Mouse (Mus musculus) ovary, adult 18-20 months (tissue): ENCODE data around the gene Zfp384.

Source experiments
- DNase-seq: peaks from one replicate; pipeline ENCODE4 v3.0.0; 2022; ENCODE audit warnings: low spot score, mixed read lengths

The Zfp384 gene

GRCm38 (mm10) chr6:125009129-125009180 is at the start of gene Zfp384:
Zfp384 (plus strand) TSS chr6:125009145.
- no peak for DNase-seq

DNA sequence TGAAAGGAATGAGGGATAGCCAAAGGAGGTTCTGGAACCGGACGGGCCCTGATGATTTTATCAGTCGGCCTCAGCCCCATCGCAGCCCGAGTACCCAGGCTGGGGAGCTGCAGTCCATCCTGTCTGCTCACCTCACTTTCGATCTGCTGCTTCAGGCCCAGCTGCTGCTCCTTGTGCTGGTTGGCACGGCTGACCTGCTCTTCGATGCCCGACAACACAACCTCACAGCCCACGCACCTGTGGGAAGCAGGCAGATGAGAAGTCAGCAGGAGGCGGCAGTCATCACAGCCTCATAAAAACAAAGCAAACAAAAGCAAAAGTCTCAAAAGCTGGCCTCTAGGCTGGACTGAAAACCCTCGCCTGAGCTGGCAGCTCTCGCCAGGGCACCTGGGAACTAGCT is 49.0 kb upstream of the Zfp384 start:
- DNase-seq, result no peak

GRCm38 (mm10) chr6:124961021-124961420 is 47.9 kb upstream of the Zfp384 start:
- DNase-seq, result peak; percentile 75

GRCm38 (mm10) chr6:124964638-124965037 is 44.3 kb upstream of the Zfp384 start:
- DNase-seq, result no peak

GRCm38 (mm10) chr6:124965088-124965719 is 43.7 kb upstream of the Zfp384 start, which contains the start of gene Cops7a:
Cops7a (minus strand) TSS chr6:124965538.
- peak; percentile 92 for DNase-seq

- no peak for DNase-seq
These were observed 43.2 kb upstream of the Zfp384 start for GRCm38 (mm10) chr6:124965747-124966146.

- DNase-seq, result no peak
These were observed 42.4 kb upstream of the Zfp384 start for GRCm38 (mm10) chr6:124966466-124967118.

GRCm38 (mm10) chr6:124967766-124968165 is 41.2 kb upstream of the Zfp384 start:
- no peak for DNase-seq

GRCm38 (mm10) chr6:124992241-124992640 is 16.7 kb upstream of the Zfp384 start:
- no peak for DNase-seq

- DNase-seq, result peak; percentile 30
These were observed 15.6 kb upstream of the Zfp384 start for GRCm38 (mm10) chr6:124993365-124993764.

DNA sequence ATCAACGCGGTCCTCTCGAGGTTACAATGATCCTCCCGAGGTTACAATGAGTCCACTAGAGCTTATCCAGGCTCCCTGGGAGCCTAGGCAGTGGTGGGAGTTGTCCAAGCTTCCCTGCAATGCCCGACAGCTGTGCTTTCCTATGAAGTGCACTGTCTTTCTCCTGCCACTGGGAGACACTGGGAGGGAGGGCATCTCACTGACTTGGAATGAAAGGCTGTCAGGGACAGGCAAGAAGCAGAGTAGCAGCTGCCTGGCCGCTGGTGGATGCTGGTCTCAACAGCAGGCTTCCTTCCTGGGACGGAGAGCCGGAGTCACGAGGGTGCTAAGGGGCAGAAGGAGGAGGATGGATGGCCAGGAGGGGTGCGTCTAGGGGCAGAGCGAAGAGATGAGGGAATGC is 15.1 kb upstream of the Zfp384 start:
- DNase-seq, result no peak

DNA sequence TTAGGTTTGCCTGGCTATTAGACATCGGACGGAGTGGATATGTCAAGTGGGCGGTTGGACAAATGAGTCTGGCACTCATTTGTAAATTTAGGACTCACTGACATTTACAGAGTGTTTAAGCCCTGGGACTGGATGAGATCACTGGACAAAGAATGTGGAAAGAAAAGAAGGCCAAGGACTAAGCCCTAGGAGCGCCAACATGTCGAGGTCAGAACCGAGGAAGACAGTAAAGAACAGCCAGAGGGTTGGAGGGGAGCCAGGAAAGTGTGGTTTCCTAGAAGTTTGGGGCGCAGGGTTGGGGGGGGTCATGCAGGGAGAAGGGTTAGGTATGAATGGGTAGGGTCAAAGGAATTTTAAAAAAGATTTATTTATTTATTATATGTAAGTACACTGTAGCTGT is 13.7 kb upstream of the Zfp384 start:
- DNase-seq, result no peak

GRCm38 (mm10) chr6:124995831-124996403 is 13.0 kb upstream of the Zfp384 start:
- DNase-seq, result no peak

- peak; percentile 43 for DNase-seq
These were observed 12.1 kb upstream of the Zfp384 start, which contains the start of gene Pianp for GRCm38 (mm10) chr6:124996551-124997501. Pianp (plus strand) TSS chr6:124996694.

GRCm38 (mm10) chr6:124998066-124998465 is 10.9 kb upstream of the Zfp384 start:
- no peak for DNase-seq

DNA sequence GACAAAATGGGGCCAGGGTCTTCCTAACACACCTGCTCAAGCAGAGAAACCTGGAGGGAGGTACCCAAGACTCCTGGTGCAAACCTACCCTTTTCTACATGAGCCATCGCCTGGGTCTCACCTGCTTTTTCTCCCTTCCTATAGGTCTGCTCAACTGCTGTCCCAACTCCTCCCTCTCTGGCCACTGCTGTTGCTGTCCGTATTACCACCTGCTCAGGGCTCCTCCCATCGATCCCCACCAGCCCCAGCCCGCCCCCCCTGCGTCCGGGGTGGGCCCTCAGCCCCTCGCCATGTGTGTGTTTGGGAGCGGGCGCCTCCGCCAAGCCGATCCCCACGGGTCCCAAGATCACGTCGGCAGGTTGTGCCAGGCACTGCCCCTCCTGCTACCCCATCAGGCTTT is 9.9 kb upstream of the Zfp384 start:
- no peak for DNase-seq

- DNase-seq, result no peak
These were observed 9.4 kb upstream of the Zfp384 start for GRCm38 (mm10) chr6:124999546-124999945.

DNA sequence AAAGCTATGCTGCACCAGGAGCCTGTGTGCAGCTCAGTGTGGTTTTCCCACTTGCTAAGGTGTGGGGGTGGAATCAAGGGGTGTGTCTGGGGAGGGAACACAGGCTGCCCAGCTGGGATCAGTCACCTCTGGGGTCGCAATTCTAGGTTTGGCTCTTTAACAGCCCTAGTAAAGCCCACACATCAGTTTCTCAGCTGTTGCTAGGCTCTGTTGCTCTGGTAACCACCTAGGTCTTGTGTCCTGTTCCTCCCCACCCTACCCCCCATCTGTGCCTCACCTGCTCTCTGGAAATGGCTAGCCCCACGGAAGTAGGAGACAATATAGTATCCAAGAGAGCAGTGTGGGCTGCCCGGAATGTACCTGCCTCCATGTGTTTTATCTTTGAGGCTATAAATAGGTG is 5.2 kb upstream of the Zfp384 start:
- no peak for DNase-seq

DNA sequence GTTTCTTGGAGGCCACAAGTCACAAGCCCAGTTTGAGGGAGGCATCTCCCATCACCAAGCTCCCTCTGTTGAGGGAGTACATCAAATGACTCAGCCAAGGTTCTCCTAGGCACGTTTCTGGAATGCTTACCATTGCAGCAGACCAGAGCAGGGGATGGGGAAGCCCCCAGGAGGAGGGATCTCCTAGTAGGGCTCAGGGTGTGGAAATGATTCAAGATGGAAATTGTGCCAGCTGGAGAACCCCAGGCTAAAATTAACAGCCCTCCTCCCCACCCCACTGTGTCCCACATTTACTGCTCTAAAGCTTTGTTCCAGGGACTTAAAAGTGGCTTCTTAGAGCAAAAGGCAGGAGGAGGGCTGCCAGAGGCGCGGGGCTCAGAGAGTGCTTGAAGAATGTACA is 3.9 kb upstream of the Zfp384 start:
- DNase-seq, result no peak

- no peak for DNase-seq
These were observed 885 bp upstream of the Zfp384 start for GRCm38 (mm10) chr6:125008060-125008459.

DNA sequence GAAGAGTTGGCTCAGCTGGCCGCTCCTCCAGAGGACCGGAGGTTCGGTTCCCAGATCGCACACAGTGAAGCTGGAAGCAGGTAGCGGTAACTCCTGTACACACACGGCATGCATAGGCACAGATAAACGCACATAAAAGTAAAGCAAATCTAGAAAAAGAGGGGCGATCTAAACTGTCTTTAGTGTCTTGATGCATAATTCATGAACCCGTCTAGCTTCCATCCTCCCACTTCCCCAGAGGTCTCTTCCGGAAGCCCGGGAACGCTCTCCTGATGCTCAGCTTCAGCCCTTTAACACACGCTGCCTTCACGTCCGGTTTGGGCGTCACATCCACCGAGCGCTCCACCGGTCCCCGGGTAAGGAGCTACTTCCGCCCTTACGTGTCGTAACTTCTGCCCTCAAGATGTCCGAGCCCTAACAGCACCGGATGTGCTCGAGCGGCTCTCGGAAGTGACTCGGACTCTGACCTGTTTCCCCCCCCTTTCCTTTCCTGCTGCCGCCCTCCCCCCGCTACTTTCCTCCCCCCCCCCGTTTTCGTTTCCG is 288 bp upstream of the Zfp384 start:
- DNase-seq, result peak; percentile 99

DNA sequence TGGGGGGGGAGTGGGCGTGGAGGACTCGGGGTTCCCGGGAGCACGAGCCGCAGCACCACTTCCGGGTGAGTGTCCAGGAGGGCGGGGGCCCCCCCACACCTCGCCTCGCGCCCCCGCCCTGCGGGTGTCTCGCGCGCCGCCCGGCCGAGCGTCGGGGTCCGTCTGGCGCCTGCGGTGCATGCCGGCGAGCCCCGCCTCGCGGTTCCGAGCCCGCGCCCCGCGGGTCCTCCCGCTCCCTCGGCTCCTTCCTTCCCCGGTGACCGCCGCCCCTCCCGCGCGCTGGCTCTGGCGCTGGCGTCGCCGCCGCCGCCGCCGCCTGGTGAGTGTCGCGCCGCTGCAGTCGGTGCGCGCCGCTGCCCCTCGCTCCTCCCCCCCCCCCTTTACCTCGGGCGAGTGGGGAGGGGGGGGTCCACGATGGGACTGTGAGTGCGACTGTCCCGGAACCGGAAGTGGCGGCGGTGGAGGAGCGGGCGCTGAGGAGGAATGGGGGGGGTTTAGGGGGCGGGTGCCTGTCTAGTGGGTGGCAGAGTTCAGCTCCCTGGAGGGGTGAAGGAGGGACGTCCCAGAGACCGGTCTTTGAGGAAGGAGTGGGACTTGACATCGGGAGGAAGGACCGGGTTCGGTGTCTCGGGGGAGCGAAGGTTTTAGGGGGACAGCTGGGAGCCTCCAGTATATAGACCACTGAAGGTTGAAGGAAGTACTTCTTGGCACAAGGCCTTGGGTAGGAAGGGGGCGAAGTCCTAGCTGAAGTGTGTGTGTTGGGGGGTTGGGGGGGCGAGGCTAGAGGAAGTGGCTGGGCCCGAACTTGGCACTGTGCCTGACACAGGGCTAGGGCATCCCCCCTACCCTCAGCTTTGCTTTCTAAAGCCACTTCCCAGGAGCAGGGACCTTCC is 482 bp downstream of the Zfp384 start:
- DNase-seq, result peak; percentile 74
